Mouse (Mus musculus): Measurements from ENCODE around the gene Ccdc85c. TPM values are rescaled to one million over a fixed set of nuclear protein-coding genes. Genes with fewer than 3 reads are reported as not detected.
A peak's percentile ranks its signal among the peaks of the same experiment; 100 is the strongest.

Gene Ccdc85c
- total RNA-seq, 2 experiments from 2014 or later: 39.4 to 42.6 TPM

- DNase-seq (ENCODE audit: low spot score): no peak
Measured at GRCm38 (mm10) chr12:108269699-108270098, 5.5 kb downstream of the Ccdc85c start.

GRCm38 (mm10) chr12:108268970-108269369, 6.3 kb downstream of the Ccdc85c start:
- no peak for DNase-seq (ENCODE audit: low spot score)

GRCm38 (mm10) chr12:108267653-108268052, 7.6 kb downstream of the Ccdc85c start:
- no peak for DNase-seq (ENCODE audit: low spot score)

GRCm38 (mm10) chr12:108265831-108266619, 9.2 kb downstream of the Ccdc85c start:
- DNase-seq (ENCODE audit: low spot score): peak; percentile 31

GRCm38 (mm10) chr12:108264918-108265317, 10.3 kb downstream of the Ccdc85c start:
- no peak for DNase-seq (ENCODE audit: low spot score)

GRCm38 (mm10) chr12:108260950-108261349, 14.3 kb downstream of the Ccdc85c start:
- no peak for DNase-seq (ENCODE audit: low spot score)

- DNase-seq (ENCODE audit: low spot score): no peak
Measured at GRCm38 (mm10) chr12:108259322-108260049, 15.7 kb downstream of the Ccdc85c start.

- no peak for DNase-seq (ENCODE audit: low spot score)
Measured at GRCm38 (mm10) chr12:108256734-108257133, 18.5 kb downstream of the Ccdc85c start.

GRCm38 (mm10) chr12:108255960-108256359, 19.3 kb downstream of the Ccdc85c start:
- no peak for DNase-seq (ENCODE audit: low spot score)

- no peak for DNase-seq (ENCODE audit: low spot score)
Measured at GRCm38 (mm10) chr12:108255511-108255919, 19.7 kb downstream of the Ccdc85c start.

GRCm38 (mm10) chr12:108253042-108253441, 22.2 kb downstream of the Ccdc85c start:
- DNase-seq (ENCODE audit: low spot score): no peak

GRCm38 (mm10) chr12:108251825-108252542, 23.2 kb downstream of the Ccdc85c start:
- no peak for DNase-seq (ENCODE audit: low spot score)

GRCm38 (mm10) chr12:108251034-108251792, 24.0 kb downstream of the Ccdc85c start:
- no peak for DNase-seq (ENCODE audit: low spot score)

- DNase-seq (ENCODE audit: low spot score): peak; percentile 56
Measured at GRCm38 (mm10) chr12:108249522-108249921, 25.7 kb downstream of the Ccdc85c start.

- no peak for DNase-seq (ENCODE audit: low spot score)
Measured at GRCm38 (mm10) chr12:108249019-108249418, 26.2 kb downstream of the Ccdc85c start.

GRCm38 (mm10) chr12:108246759-108247500, 28.3 kb downstream of the Ccdc85c start:
- no peak for DNase-seq (ENCODE audit: low spot score)

- DNase-seq (ENCODE audit: low spot score): no peak
Measured at GRCm38 (mm10) chr12:108245579-108245978, 29.6 kb downstream of the Ccdc85c start.

- peak; percentile 85 for DNase-seq (ENCODE audit: low spot score)
Measured at GRCm38 (mm10) chr12:108244778-108245177, 30.4 kb downstream of the Ccdc85c start.

- no peak for DNase-seq (ENCODE audit: low spot score)
Measured at GRCm38 (mm10) chr12:108242243-108242745, 32.9 kb downstream of the Ccdc85c start.

GRCm38 (mm10) chr12:108241626-108242025, 33.6 kb downstream of the Ccdc85c start:
- no peak for DNase-seq (ENCODE audit: low spot score)

Data from gastrocnemius, adult 18-20 months (tissue).